ENCODE assay signal across 20 mouse cellular contexts in the genomic region with DNA sequence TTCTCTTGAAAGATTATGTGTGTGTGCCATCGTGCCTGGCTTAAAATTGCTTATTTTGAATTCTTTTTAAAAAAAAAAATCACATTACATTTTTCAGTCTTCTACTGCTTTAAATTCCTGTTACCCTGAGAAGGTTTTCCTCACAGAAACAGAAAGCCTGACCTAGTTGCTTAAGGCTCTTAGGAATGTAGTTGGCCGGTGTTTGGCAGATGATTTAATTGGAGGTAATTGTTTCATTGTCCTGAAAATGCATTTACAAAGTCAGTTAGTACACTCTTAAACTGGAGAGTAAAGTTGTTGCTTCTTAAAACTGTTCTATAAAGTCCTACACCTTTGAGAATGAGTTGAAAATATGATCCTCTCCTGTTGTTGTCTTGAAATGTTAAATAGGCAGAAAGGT. TPM values are rescaled to one million over a fixed set of nuclear protein-coding genes. Genes with fewer than 3 reads are reported as not detected.
DNase-seq lines count a peak whose midpoint lies in the region; TF ChIP-seq lines count a peak whose summit lies in the region.
"Had no signal": no experiment of that assay in that cellular context is flagged by ENCODE, and none has a peak within 500 bp of the region (broad histone marks: within the 10 kb centered on the region; RNA-seq: fewer than 3 reads in every experiment).

No protein-coding gene starts in this region.

- no peak for DNase-seq in layer of hippocampus, adult 2 months (ENCODE audit: low spot score in 2 of 2)
- DNase-seq in layer of hippocampus, postnatal 10 days (ENCODE audit: low spot score in 2 of 2), result no peak
- DNase-seq in retina, embryonic 14.5 days (ENCODE audit: low spot score), result peak; percentile 79
- DNase-seq in gastrocnemius, postnatal 25 days, result no peak
- no peak for DNase-seq in cerebellum, adult 9-11 months
- DNase-seq: adrenal gland, adult 8-10 months; adrenal gland, postnatal 14 days; adrenal gland, postnatal 36 days; cerebellum, adult 11-12 months; cerebellum, adult 2 months; cerebellum, adult 9-10 months; cerebellum, postnatal 14 days; cerebellum, postnatal 36 days; embryo, embryonic 11 days had no signal

- TF ChIP-seq CTCF in layer of hippocampus, adult 2 months (conservative IDR thresholded peaks at IDR 0.05), result no peak

- H3K4me3 ChIP-seq in layer of hippocampus, adult 2 months, result no peak overlapping the region
- H3K4me3 ChIP-seq: embryonic facial prominence, embryonic 12.5 days; embryonic facial prominence, embryonic 15.5 days; erythroblast, embryonic 14.5 days; forebrain, embryonic 10.5 days; forebrain, embryonic 12.5 days had no signal

- 0 out of 2 replicates have a peak overlapping the region, but pooled peaks have one; percentile 15 for H3K27ac ChIP-seq in layer of hippocampus, adult 2 months
- H3K27ac ChIP-seq: embryonic facial prominence, embryonic 12.5 days; embryonic facial prominence, embryonic 15.5 days; forebrain, embryonic 10.5 days; forebrain, embryonic 12.5 days had no signal

RNA-seq across cellular contexts. Expression of a gene that starts 10.8 kb away (rescaled TPM):
- under 1 TPM; 0.12 to 0.46 TPM for total RNA-seq in layer of hippocampus, adult 2 months (2021)
- under 1 TPM; 0.47 to 0.69 TPM for total RNA-seq in layer of hippocampus, postnatal 10 days (2021)
- total RNA-seq in gastrocnemius, postnatal 25 days (2021), result not detected
- total RNA-seq: adrenal gland, postnatal 14 days; common myeloid progenitor, adult 5-6 weeks had no signal

RNA-seq across cellular contexts. Expression of a gene that starts 27.8 kb away (rescaled TPM):
- 10 to 100 TPM; 72.4 to 75.8 TPM for total RNA-seq in layer of hippocampus, adult 2 months (2021)
- total RNA-seq in layer of hippocampus, postnatal 10 days (2021), result 100 to 1,000 TPM; 141 to 192 TPM
- 10 to 100 TPM; 36.9 to 39.6 TPM for total RNA-seq in gastrocnemius, postnatal 25 days (2021)
